Mouse (Mus musculus) forebrain, embryonic 16.5 days (tissue): ENCODE measurements around the gene Onecut3. TPM values are rescaled to one million over a fixed set of nuclear protein-coding genes. Genes with fewer than 3 reads are reported as not detected.
A peak's percentile ranks its signal among the peaks of the same experiment; 100 is the strongest.

Experiments used
- ATAC-seq: fragments of 200-750 bp; cut with Nextera tagmentation; 2 replicates; pipeline ENCODE4 v1.8.0; 2017; ENCODE audit warnings: mild to moderate bottlenecking, moderate library complexity
- H3K27ac ChIP-seq: fragments of 300-500 bp; sonication (generic); 2 replicates; pipeline ENCODE4 v1.5.1; 2014; ENCODE audit warnings: low read length, control low read depth
- H3K27me3 ChIP-seq: fragments of 300-500 bp; sonication (generic); replicated peaks from 2 replicates; pipeline ENCODE4 v1.6.1; 2014; ENCODE audit warnings: low read length; ENCODE audit not compliant: control insufficient read depth, insufficient read depth
- H3K36me3 ChIP-seq: fragments of 300-500 bp; sonication (generic); 2 replicates; pipeline ENCODE4 v1.6.1; 2014; ENCODE audit not compliant: control insufficient read depth, insufficient read depth
- H3K4me1 ChIP-seq: fragments of 300-500 bp; sonication (generic); replicated peaks from 2 replicates; pipeline ENCODE4 v1.6.1; 2014; ENCODE audit warnings: low read length; ENCODE audit not compliant: control insufficient read depth, insufficient read depth
- H3K4me2 ChIP-seq: fragments of 300-500 bp; sonication (generic); 2 replicates; pipeline ENCODE4 v1.6.1; 2014; ENCODE audit warnings: mild to moderate bottlenecking, low read length, control low read depth
- H3K4me3 ChIP-seq: fragments of 300-500 bp; sonication (generic); replicated peaks from 2 replicates; pipeline ENCODE4 v1.5.1; 2014; ENCODE audit warnings: mild to moderate bottlenecking, low read length, control low read depth
- H3K9ac ChIP-seq: fragments of 300-500 bp; sonication (generic); replicated peaks from 2 replicates; pipeline ENCODE4 v1.6.1; 2014; ENCODE audit warnings: low read depth, low read length, control low read depth
- H3K9me3 ChIP-seq: fragments of 300-500 bp; sonication (generic); 2 replicates; pipeline ENCODE4 v1.6.1; 2016; ENCODE audit warnings: low read length; ENCODE audit not compliant: control insufficient read depth
- WGBS: fragments of 180-500 bp; shearing (Covaris S2); extraction: QIAGEN DNeasy Blood & Tissue Kit; methylation state at CpG from one replicate; pipeline ENCODE4 v1.1.7; 2014; 5-methylcytosine and 5-hydroxymethylcytosine counted together
- polyA plus RNA-seq: library from polyadenylated mRNA; unstranded; fragments of >200 nt; fragmentation: Nextera tagmentation; extraction: Ambion mirVana; gene quantifications from 2 replicates; pipeline ENCODE4 v1.2.1, GENCODE M21; 2015

Onecut3 gene
- polyA plus RNA-seq, 1 experiment from 2014 or later, result 0.46 TPM

DNA sequence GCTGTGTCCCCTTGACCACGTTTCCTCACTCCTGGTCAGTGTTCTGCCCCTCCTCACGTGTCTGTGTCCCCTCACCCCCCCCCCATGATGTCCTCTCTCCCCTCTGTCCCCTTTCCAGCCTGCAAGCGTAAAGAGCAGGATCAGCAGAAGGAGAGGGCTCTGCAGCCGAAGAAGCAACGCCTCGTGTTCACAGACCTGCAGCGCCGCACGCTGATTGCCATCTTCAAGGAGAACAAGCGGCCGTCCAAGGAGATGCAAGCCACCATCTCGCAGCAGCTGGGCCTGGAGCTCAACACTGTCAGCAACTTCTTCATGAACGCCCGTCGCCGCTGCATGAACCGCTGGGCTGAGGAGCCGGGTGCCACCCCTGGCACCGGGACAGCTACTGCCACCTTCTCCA lies 19.1 kb downstream of the Onecut3 start:
- H3K4me2 ChIP-seq, result no peak overlapping the region
- no peaks in the 10 kb centered on the region for H3K36me3 ChIP-seq
- ATAC-seq, result no peak
- no peak overlapping the region for H3K27ac ChIP-seq
- peaks cover 10% of the 10 kb centered on the region for H3K27me3 ChIP-seq
- H3K9ac ChIP-seq, result no peak overlapping the region
- no peak overlapping the region for H3K4me3 ChIP-seq
- no peaks in the 10 kb centered on the region for H3K9me3 ChIP-seq
- WGBS, result 7% methylated on average over 19 of the region's 19 CpGs
- H3K4me1 ChIP-seq, result peaks cover 4% of the 10 kb centered on the region

DNA sequence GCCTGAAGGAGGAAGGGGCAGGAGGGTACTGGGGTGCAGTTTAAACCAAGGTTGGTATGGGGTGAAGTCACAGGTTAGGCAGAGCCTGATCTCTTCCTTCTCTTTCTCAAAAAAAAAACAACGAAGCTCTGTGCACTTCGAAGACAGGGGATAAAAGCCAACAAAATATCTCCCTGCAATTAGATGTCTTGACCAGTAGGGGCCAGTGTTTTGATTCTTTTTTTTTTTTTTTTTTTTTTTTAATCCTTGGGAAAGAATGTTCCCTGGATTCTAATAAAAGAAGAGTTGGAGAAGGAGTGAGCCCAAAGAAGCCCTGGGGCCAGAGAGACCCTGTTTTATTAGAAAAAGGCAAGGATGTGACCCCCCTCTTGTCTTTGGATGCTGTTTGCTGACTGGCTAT lies 24.7 kb downstream of the Onecut3 start:
- Histone ChIP-seq H3K9me3 (no peaks in the 10 kb centered on the region), H3K27me3 (peaks cover 5% of the 10 kb centered on the region; the same call in 1 of the 2 replicates), H3K9ac (no peak overlapping the region), H3K4me1 (no peaks in the 10 kb centered on the region), H3K36me3 (no peaks in the 10 kb centered on the region), H3K4me3 (no peak overlapping the region), H3K27ac (no peak overlapping the region), H3K4me2 (no peak overlapping the region)
- ATAC-seq, result no peak
- 78% methylated on average over 2 of the region's 2 CpGs for WGBS

GRCm38 (mm10) chr10:80523299-80523698 lies 28.7 kb downstream of the Onecut3 start:
- ATAC-seq, result no peak
- H3K27ac ChIP-seq, result no peak overlapping the region
- H3K4me3 ChIP-seq, result no peak overlapping the region
- H3K36me3 ChIP-seq, result no peaks in the 10 kb centered on the region
- WGBS, result 96% methylated on average over 7 of the region's 7 CpGs
- no peak overlapping the region for H3K4me2 ChIP-seq
- no peak overlapping the region for H3K9ac ChIP-seq
- no peaks in the 10 kb centered on the region for H3K27me3 ChIP-seq
- H3K9me3 ChIP-seq, result no peaks in the 10 kb centered on the region
- H3K4me1 ChIP-seq, result no peaks in the 10 kb centered on the region

DNA sequence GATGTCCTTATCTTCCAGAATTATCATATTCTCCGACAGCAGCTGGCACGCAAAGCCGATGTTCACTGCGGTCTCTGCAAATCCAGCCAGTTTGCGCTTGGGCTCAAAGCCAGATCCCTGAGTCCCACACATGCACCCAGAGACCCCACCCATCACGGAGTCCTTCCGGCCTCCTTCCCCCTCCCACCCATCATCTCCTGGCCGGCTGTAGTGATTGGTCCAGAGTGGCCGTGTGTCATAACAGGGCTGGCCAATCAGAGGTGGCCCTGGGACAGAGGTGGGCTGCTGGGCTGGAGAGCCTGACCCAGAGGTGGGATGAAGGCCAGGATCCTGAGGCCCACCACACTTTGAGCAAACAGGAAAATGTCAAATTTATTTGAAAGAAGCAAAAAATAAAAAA lies 31.5 kb downstream of the Onecut3 start:
- Histone ChIP-seq H3K4me3 (no peak overlapping the region), H3K9me3 (no peaks in the 10 kb centered on the region), H3K27me3 (no peaks in the 10 kb centered on the region), H3K27ac (no peak overlapping the region), H3K36me3 (no peaks in the 10 kb centered on the region), H3K4me1 (no peaks in the 10 kb centered on the region), H3K9ac (no peak overlapping the region), H3K4me2 (no peak overlapping the region)
- WGBS, result 25% methylated on average over 9 of the region's 9 CpGs
- 0 out of 2 replicates have a peak, but pooled peaks have one; percentile 58 for ATAC-seq

DNA sequence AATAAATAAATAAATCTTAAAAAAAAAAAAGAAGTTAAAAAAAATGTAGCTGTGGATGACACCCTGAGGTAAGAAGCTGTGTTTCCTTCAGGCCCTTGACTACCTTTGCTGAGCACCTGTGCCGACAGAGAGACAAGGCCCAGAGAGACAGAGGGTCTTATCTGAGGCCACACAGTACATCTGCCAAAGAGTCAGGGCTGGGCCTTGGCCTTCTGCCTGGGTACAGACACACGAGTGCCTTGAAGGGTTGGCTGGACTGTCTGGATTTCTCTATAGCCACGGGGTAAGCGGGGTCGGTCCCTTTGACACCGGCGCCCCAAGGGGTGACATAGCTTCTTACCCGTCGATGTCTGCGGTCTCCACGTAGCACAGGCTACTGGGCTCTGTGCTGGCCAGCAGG lies 38.1 kb downstream of the Onecut3 start:
- ATAC-seq, result no peak
- no peak overlapping the region for H3K4me3 ChIP-seq
- H3K4me1 ChIP-seq, result no peaks in the 10 kb centered on the region; the same call in 1 of the 2 replicates
- H3K4me2 ChIP-seq, result no peak overlapping the region
- H3K27me3 ChIP-seq, result peaks cover 12% of the 10 kb centered on the region; the same call in 1 of the 2 replicates
- no peak overlapping the region for H3K27ac ChIP-seq
- no peaks in the 10 kb centered on the region for H3K9me3 ChIP-seq
- H3K9ac ChIP-seq, result no peak overlapping the region
- no peaks in the 10 kb centered on the region for H3K36me3 ChIP-seq
- WGBS, result 88% methylated on average over 11 of the region's 11 CpGs

GRCm38 (mm10) chr10:80533704-80534103 lies 39.1 kb downstream of the Onecut3 start:
- 17% methylated on average over 7 of the region's 7 CpGs for WGBS
- H3K4me2 ChIP-seq, result no peak overlapping the region
- no peaks in the 10 kb centered on the region for H3K9me3 ChIP-seq
- no peak overlapping the region for H3K4me3 ChIP-seq
- H3K36me3 ChIP-seq, result no peaks in the 10 kb centered on the region
- H3K4me1 ChIP-seq, result no peaks in the 10 kb centered on the region; the same call in 1 of the 2 replicates
- ATAC-seq, result no peak
- H3K9ac ChIP-seq, result no peak overlapping the region
- H3K27ac ChIP-seq, result no peak overlapping the region
- peaks cover 12% of the 10 kb centered on the region for H3K27me3 ChIP-seq

- no peak overlapping the region for H3K9ac ChIP-seq
- H3K4me1 ChIP-seq, result no peaks in the 10 kb centered on the region; the same call in 1 of the 2 replicates
- no peak overlapping the region for H3K27ac ChIP-seq
- WGBS, result 9% methylated on average over 14 of the region's 14 CpGs
- peaks cover 12% of the 10 kb centered on the region for H3K27me3 ChIP-seq
- ATAC-seq, result no peak
- H3K36me3 ChIP-seq, result no peaks in the 10 kb centered on the region
- H3K4me2 ChIP-seq, result 0 out of 2 replicates have a peak overlapping the region, but pooled peaks have one; percentile 7
- H3K9me3 ChIP-seq, result no peaks in the 10 kb centered on the region
- no peak overlapping the region for H3K4me3 ChIP-seq
These were observed 40.4 kb downstream of the Onecut3 start for GRCm38 (mm10) chr10:80535071-80535470.

DNA sequence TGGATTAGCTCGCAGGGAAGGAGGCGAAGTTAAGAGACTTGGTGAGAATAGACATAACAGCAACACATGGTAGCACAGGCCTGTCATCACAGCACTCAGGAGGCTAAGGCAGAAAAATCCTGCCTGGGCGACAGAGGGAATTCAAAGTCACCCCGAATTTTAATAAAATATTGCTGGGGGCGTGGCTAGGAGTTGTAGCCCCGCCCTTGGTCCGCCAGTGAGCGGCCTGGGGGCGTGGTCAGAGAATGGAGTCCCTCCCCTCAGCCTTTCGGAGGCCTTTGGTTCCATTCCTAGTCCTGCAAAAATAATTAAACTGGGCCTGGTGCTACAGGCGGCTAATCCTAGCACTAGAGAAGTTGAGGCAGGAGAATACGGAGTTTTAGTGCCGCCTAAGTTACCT lies 41.1 kb downstream of the Onecut3 start:
- no peak overlapping the region for H3K4me2 ChIP-seq
- WGBS, result 9% methylated on average over 13 of the region's 13 CpGs

GRCm38 (mm10) chr10:80538180-80538579 lies 43.5 kb downstream of the Onecut3 start:
- 58% methylated on average over 5 of the region's 5 CpGs for whole genome bisulfite sequencing
- no peak for ATAC-seq
- no peaks in the 10 kb centered on the region for H3K9me3 ChIP-seq
- peaks cover 12% of the 10 kb centered on the region for H3K27me3 ChIP-seq
- no peak overlapping the region for H3K4me2 ChIP-seq
- H3K4me3 ChIP-seq, result no peak overlapping the region
- peaks cover 6% of the 10 kb centered on the region; the same call in 1 of the 2 replicates for H3K36me3 ChIP-seq
- H3K27ac ChIP-seq, result no peak overlapping the region
- no peak overlapping the region for H3K9ac ChIP-seq
- no peaks in the 10 kb centered on the region; the same call in 1 of the 2 replicates for H3K4me1 ChIP-seq

More for the DNA sequence above, 41.1 kb downstream of the Onecut3 start:
- Histone ChIP-seq H3K27ac (no peak overlapping the region), H3K4me1 (no peaks in the 10 kb centered on the region; the same call in 1 of the 2 replicates), H3K9me3 (no peaks in the 10 kb centered on the region), H3K27me3 (peaks cover 12% of the 10 kb centered on the region), H3K9ac (no peak overlapping the region), H3K36me3 (no peaks in the 10 kb centered on the region), H3K4me3 (no peak overlapping the region)
- no peak for ATAC-seq
